Mouse (Mus musculus) hindbrain, embryonic 16.5 days (tissue): ENCODE measurements around the gene Tmem30a. TPM values are rescaled to one million over a fixed set of nuclear protein-coding genes. Genes with fewer than 3 reads are reported as not detected.

Experiments
- ATAC-seq: fragments of 200-750 bp; cut with Nextera tagmentation; 2 replicates; pipeline ENCODE4 v1.8.0; 2017; ENCODE audit warnings: moderate TSS enrichment, moderate library complexity
- H3K27ac ChIP-seq: fragments of 300-500 bp; sonication (generic); 2 replicates; pipeline ENCODE4 v1.5.1; 2014; ENCODE audit warnings: low read depth, mild to moderate bottlenecking, control low read depth, low read length, moderate library complexity
- H3K27me3 ChIP-seq: fragments of 300-500 bp; sonication (generic); replicated peaks from 2 replicates; pipeline ENCODE4 v1.6.1; 2014; ENCODE audit warnings: low read length; ENCODE audit not compliant: control insufficient read depth, insufficient read depth
- H3K36me3 ChIP-seq: fragments of 300-500 bp; sonication (generic); 2 replicates; pipeline ENCODE4 v1.6.1; 2014; ENCODE audit warnings: mild to moderate bottlenecking, low read length, moderate library complexity, mixed read lengths; ENCODE audit not compliant: control insufficient read depth, insufficient read depth
- H3K4me1 ChIP-seq: fragments of 300-500 bp; sonication (generic); 2 replicates; pipeline ENCODE4 v1.6.1; 2014; ENCODE audit warnings: low read depth, low read length; ENCODE audit not compliant: control insufficient read depth, insufficient read depth
- H3K4me2 ChIP-seq: fragments of 300-500 bp; sonication (generic); 2 replicates; pipeline ENCODE4 v1.6.1; 2014; ENCODE audit warnings: mild to moderate bottlenecking, low read length, control low read depth, moderate library complexity
- H3K4me3 ChIP-seq: fragments of 300-500 bp; sonication (generic); 2 replicates; pipeline ENCODE4 v1.5.1; 2014; ENCODE audit warnings: mild to moderate bottlenecking, low read length, control low read depth, moderate library complexity
- H3K9ac ChIP-seq: fragments of 300-500 bp; sonication (generic); 2 replicates; pipeline ENCODE4 v1.6.1; 2014; ENCODE audit warnings: low read depth, mild to moderate bottlenecking, control low read depth, low read length, moderate library complexity
- H3K9me3 ChIP-seq: fragments of 300-500 bp; sonication (generic); 2 replicates; pipeline ENCODE4 v1.6.1; 2014; ENCODE audit warnings: mild to moderate bottlenecking, low read length, moderate library complexity; ENCODE audit not compliant: control insufficient read depth
- WGBS: fragments of 180-500 bp; shearing (Covaris S2); extraction: QIAGEN DNeasy Blood & Tissue Kit; methylation state at CpG from one replicate; pipeline ENCODE4 v1.1.7; 2014; 5-methylcytosine and 5-hydroxymethylcytosine counted together
- polyA plus RNA-seq: library from polyadenylated mRNA; unstranded; fragments of >200 nt; fragmentation: Nextera tagmentation; extraction: Ambion mirVana; gene quantifications from 2 replicates; pipeline ENCODE4 v1.2.1, GENCODE M21; 2015

Gene Tmem30a
- polyA plus RNA-seq, 1 experiment from 2014 or later: 127 TPM

- no peak for ATAC-seq
- Histone ChIP-seq H3K27me3 (no peaks in the 10 kb centered on the region), H3K4me2 (no peak overlapping the region), H3K4me3 (no peak overlapping the region), H3K36me3 (no peaks in the 10 kb centered on the region), H3K9ac (no peak overlapping the region), H3K4me1 (no peaks in the 10 kb centered on the region; the same call in 1 of the 2 replicates), H3K27ac (no peak overlapping the region), H3K9me3 (no peaks in the 10 kb centered on the region; the same call in 1 of the 2 replicates)
- 19% methylated on average over 2 of the region's 2 CpGs for WGBS
Observed at GRCm38 (mm10) chr9:79823856-79824255, 30.5 kb upstream of the Tmem30a start.

GRCm38 (mm10) chr9:79823438-79823837, 30.1 kb upstream of the Tmem30a start:
- 13% methylated on average over 4 of the region's 4 CpGs for WGBS
- Histone ChIP-seq H3K27me3 (no peaks in the 10 kb centered on the region), H3K27ac (no peak overlapping the region), H3K9ac (no peak overlapping the region), H3K4me1 (no peaks in the 10 kb centered on the region; the same call in 1 of the 2 replicates), H3K9me3 (peaks cover 4% of the 10 kb centered on the region), H3K36me3 (no peaks in the 10 kb centered on the region), H3K4me2 (no peak overlapping the region), H3K4me3 (no peak overlapping the region)
- ATAC-seq: no peak

GRCm38 (mm10) chr9:79816464-79816863, 23.2 kb upstream of the Tmem30a start:
- no peak for ATAC-seq

GRCm38 (mm10) chr9:79816013-79816412, 22.7 kb upstream of the Tmem30a start:
- no peak for ATAC-seq
- 92% methylated on average over 11 of the region's 11 CpGs for WGBS
- H3K4me1 ChIP-seq: no peaks in the 10 kb centered on the region
- H3K27ac ChIP-seq: no peak overlapping the region
- H3K9me3 ChIP-seq: peaks cover 7% of the 10 kb centered on the region
- no peaks in the 10 kb centered on the region for H3K27me3 ChIP-seq
- no peaks in the 10 kb centered on the region for H3K36me3 ChIP-seq
- H3K9ac ChIP-seq: no peak overlapping the region
- no peak overlapping the region for H3K4me3 ChIP-seq
- no peak overlapping the region for H3K4me2 ChIP-seq

More at GRCm38 (mm10) chr9:79816464-79816863, 23.2 kb upstream of the Tmem30a start:
- no peaks in the 10 kb centered on the region for H3K36me3 ChIP-seq
- H3K9ac ChIP-seq: no peak overlapping the region
- H3K4me2 ChIP-seq: no peak overlapping the region
- H3K27me3 ChIP-seq: no peaks in the 10 kb centered on the region
- no peak overlapping the region for H3K4me3 ChIP-seq
- H3K9me3 ChIP-seq: peaks cover 7% of the 10 kb centered on the region
- WGBS: 96% methylated on average over 5 of the region's 5 CpGs
- H3K4me1 ChIP-seq: no peaks in the 10 kb centered on the region
- no peak overlapping the region for H3K27ac ChIP-seq

- H3K9ac ChIP-seq: no peak overlapping the region
- no peak overlapping the region for H3K4me2 ChIP-seq
- H3K27me3 ChIP-seq: no peaks in the 10 kb centered on the region
- H3K4me3 ChIP-seq: no peak overlapping the region
- H3K27ac ChIP-seq: no peak overlapping the region
- WGBS: 85% methylated on average over 4 of the region's 4 CpGs
- no peaks in the 10 kb centered on the region for H3K36me3 ChIP-seq
- no peaks in the 10 kb centered on the region for H3K4me1 ChIP-seq
- peaks cover 7% of the 10 kb centered on the region for H3K9me3 ChIP-seq
- ATAC-seq: no peak
Observed at GRCm38 (mm10) chr9:79814592-79814991, 21.3 kb upstream of the Tmem30a start.

- no peak overlapping the region for H3K4me2 ChIP-seq
- H3K9me3 ChIP-seq: no peaks in the 10 kb centered on the region
- WGBS: 70% methylated on average over 11 of the region's 11 CpGs
- H3K27me3 ChIP-seq: no peaks in the 10 kb centered on the region
- no peak overlapping the region for H3K27ac ChIP-seq
- H3K9ac ChIP-seq: no peak overlapping the region
- no peak for ATAC-seq
- no peaks in the 10 kb centered on the region for H3K4me1 ChIP-seq
- H3K36me3 ChIP-seq: no peaks in the 10 kb centered on the region
- H3K4me3 ChIP-seq: no peak overlapping the region
Observed at GRCm38 (mm10) chr9:79810969-79811902, 17.9 kb upstream of the Tmem30a start.

- Histone ChIP-seq H3K4me1 (no peaks in the 10 kb centered on the region), H3K27ac (no peak overlapping the region), H3K36me3 (no peaks in the 10 kb centered on the region), H3K9me3 (no peaks in the 10 kb centered on the region), H3K4me3 (no peak overlapping the region), H3K9ac (no peak overlapping the region), H3K27me3 (no peaks in the 10 kb centered on the region), H3K4me2 (no peak overlapping the region)
- WGBS: 86% methylated on average over 3 of the region's 3 CpGs
- no peak for ATAC-seq
Observed at GRCm38 (mm10) chr9:79810534-79810933, 17.2 kb upstream of the Tmem30a start.

- no peaks in the 10 kb centered on the region for H3K36me3 ChIP-seq
- no peak overlapping the region for H3K4me2 ChIP-seq
- 68% methylated on average over 6 of the region's 6 CpGs for WGBS
- ATAC-seq: no peak
- no peak overlapping the region for H3K27ac ChIP-seq
- H3K9ac ChIP-seq: no peak overlapping the region
- H3K4me3 ChIP-seq: no peak overlapping the region
- no peaks in the 10 kb centered on the region for H3K27me3 ChIP-seq
- no peaks in the 10 kb centered on the region for H3K9me3 ChIP-seq
- no peaks in the 10 kb centered on the region for H3K4me1 ChIP-seq
Observed at GRCm38 (mm10) chr9:79809411-79809810, 16.1 kb upstream of the Tmem30a start.

GRCm38 (mm10) chr9:79807178-79807577, 13.9 kb upstream of the Tmem30a start:
- 48% methylated on average over 4 of the region's 4 CpGs for WGBS

More at GRCm38 (mm10) chr9:79807178-79807577, 13.9 kb upstream of the Tmem30a start:
- no peaks in the 10 kb centered on the region for H3K4me1 ChIP-seq
- no peak overlapping the region for H3K4me3 ChIP-seq
- no peak overlapping the region for H3K27ac ChIP-seq
- H3K4me2 ChIP-seq: no peak overlapping the region
- no peak overlapping the region for H3K9ac ChIP-seq
- no peaks in the 10 kb centered on the region for H3K27me3 ChIP-seq
- no peak for ATAC-seq
- H3K9me3 ChIP-seq: no peaks in the 10 kb centered on the region
- H3K36me3 ChIP-seq: no peaks in the 10 kb centered on the region
